Mouse (Mus musculus): Measurements from ENCODE around the gene Sp8.
A peak's percentile ranks its signal among the peaks of the same experiment; 100 is the strongest.

The Sp8 gene

DNA sequence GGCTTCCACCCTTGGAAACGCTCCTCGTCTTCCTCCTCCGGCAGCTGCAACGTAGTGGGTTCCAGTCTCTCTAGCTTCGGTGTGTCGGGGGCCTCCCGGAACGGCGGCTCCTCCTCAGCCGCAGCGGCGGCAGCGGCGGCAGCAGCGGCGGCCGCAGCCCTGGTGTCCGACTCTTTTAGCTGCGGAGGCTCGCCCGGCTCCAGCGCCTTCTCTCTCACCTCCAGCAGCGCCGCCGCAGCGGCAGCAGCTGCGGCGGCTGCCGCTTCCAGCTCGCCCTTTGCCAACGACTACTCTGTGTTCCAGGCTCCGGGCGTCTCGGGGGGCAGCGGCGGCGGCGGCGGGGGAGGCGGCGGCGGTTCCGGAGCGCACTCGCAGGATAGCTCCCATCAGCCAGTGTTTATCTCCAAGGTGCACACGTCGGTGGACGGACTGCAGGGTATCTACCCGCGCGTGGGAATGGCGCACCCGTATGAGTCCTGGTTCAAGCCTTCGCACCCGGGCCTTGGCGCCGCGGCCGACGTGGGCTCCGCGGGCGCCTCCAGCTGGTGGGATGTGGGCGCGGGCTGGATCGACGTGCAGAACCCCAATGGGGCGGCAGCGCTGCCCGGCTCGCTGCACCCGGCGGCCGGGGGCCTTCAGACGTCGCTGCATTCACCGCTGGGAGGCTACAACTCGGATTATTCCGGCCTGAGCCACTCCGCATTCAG, 2.5 kb downstream of the Sp8 start:
- peak; percentile 13 for DNase-seq (ENCODE audit: low spot score)

GRCm38 (mm10) chr12:118849203-118849861, 3.2 kb downstream of the Sp8 start:
- DNase-seq (ENCODE audit: low spot score), result peak; percentile 16

- peak; percentile 8 for DNase-seq (ENCODE audit: low spot score)
These were observed 3.9 kb downstream of the Sp8 start for GRCm38 (mm10) chr12:118849996-118850395.

DNA sequence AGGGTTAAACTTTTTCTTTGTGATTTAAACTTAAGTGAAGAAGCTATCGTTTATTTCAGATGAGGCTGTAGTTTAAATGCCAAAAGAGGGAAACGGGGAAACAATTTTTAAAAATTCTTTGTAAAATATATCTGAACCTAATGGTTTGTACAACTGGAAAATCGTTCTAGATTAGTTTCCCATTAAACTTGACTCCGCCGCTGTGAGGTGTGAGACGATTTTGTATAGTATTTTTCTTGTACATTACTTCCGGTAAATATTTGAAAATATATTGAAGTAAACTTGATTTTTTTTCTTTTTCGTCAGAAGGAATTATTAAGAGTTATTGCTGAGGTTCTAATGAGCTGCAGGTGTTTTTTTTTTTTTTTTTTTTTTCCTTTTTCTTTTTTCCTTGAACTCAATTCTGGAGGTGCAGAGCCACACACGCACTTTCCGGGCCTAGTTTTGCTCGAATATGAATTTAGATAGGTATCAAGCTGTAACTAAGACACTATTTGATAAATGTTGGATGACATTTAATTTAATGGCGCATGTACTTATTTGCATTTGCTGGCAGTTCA, 4.8 kb downstream of the Sp8 start:
- no peak for DNase-seq (ENCODE audit: low spot score)

GRCm38 (mm10) chr12:118853331-118853730, 7.2 kb downstream of the Sp8 start:
- no peak for DNase-seq (ENCODE audit: low spot score)

GRCm38 (mm10) chr12:118854401-118854800, 8.3 kb downstream of the Sp8 start:
- no peak for DNase-seq (ENCODE audit: low spot score)

- peak; percentile 49 for DNase-seq (ENCODE audit: low spot score)
These were observed 8.8 kb downstream of the Sp8 start for GRCm38 (mm10) chr12:118854831-118855453.

DNA sequence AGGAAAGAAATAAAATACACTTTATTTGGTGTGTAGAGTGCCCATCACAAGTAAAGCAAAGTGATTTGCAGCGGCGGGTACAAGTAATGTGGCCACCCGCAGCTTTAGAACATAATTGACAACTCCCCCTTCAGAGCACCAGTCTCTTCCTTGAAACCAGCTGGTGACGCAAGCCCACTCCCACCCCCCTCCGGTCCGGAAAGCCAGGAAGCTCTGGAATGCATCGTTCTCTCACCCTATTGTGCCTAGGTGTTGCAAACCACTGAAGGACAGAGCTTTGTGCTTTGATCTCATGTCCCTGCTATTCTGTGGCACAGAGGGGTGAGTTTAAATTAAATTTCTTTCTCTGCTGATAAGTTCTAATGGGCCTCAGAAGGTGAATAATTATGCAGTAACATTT, 10.0 kb downstream of the Sp8 start:
- no peak for DNase-seq (ENCODE audit: low spot score)

DNA sequence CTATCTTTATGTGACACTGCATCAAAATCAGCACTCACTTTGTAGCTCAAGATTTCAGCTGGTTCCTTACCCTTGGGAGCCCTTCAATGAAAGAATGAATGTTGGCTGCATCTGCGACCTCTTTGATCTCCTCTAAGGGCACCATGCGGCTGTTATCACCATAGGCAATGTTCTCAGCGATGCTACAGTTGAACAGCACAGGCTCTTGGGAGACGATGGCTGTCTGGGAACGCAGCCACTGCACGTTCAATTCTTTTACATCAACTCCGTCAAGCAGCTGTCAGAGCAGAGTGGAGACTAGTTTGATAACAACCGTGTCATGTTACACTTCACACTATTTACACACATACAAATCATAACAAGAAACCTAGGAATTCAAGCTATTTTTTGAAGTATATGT, 26.5 kb downstream of the Sp8 start:
- no peak for DNase-seq (ENCODE audit: low spot score)

- DNase-seq (ENCODE audit: low spot score), result no peak
These were observed 36.7 kb downstream of the Sp8 start for GRCm38 (mm10) chr12:118882790-118883189.

GRCm38 (mm10) chr12:118887964-118888363, 41.8 kb downstream of the Sp8 start:
- DNase-seq (ENCODE audit: low spot score), result no peak
